Mouse (Mus musculus) ES-E14 (cell line): ENCODE results near the gene Shcbp1l. TPM values are rescaled to one million over a fixed set of nuclear protein-coding genes. Genes with fewer than 3 reads are reported as not detected.

ENCODE experiments used
- DNase-seq: peaks from one replicate; pipeline ENCODE4 v3.0.0-alpha.2; 2013; ENCODE audit warnings: low read depth, low spot score
- H3K27ac ChIP-seq: 2 replicates; pipeline ENCODE4 v1.5.1; 2012; ENCODE audit warnings: low read depth, mild to moderate bottlenecking, low read length, moderate library complexity, mixed read lengths; ENCODE audit not compliant: poor library complexity, insufficient read depth, severe bottlenecking
- H3K36me3 ChIP-seq: 2 replicates; pipeline ENCODE4 v1.6.1; 2012; ENCODE audit warnings: mild to moderate bottlenecking, low read length, moderate library complexity, mixed read lengths; ENCODE audit not compliant: control insufficient read depth, poor library complexity, insufficient read depth, severe bottlenecking
- H3K4me1 ChIP-seq, 2 experiments: fragments of 150-350 bp in 1 of 2; sonication (generic) in 1 of 2; 2 replicates each; pipeline ENCODE4 v1.6.1; 2012; ENCODE audit warnings: low read length in 2 of 2, mild to moderate bottlenecking in 1 of 2, mixed read lengths in 1 of 2; ENCODE audit not compliant: control insufficient read depth in 2 of 2, insufficient read depth in 2 of 2, poor library complexity in 1 of 2
- H3K4me3 ChIP-seq, 2 experiments: fragments of 150-350 bp in 1 of 2; sonication (generic) in 1 of 2; 2 replicates each; pipeline ENCODE4 v1.5.1; 2012; ENCODE audit warnings: low read length in 2 of 2, low read depth in 1 of 2, mild to moderate bottlenecking in 1 of 2, mixed read lengths in 1 of 2; ENCODE audit not compliant: insufficient read depth in 1 of 2, poor library complexity in 1 of 2, severe bottlenecking in 1 of 2
- H3K9ac ChIP-seq: 2 replicates; pipeline ENCODE4 v1.6.1; 2012; ENCODE audit warnings: low read depth, mild to moderate bottlenecking, low read length, mixed read lengths; ENCODE audit not compliant: poor library complexity, insufficient read depth, severe bottlenecking
- H3K9me3 ChIP-seq: fragments of 150-350 bp; sonication (generic); 2 replicates; pipeline ENCODE4 v1.6.1; 2012; ENCODE audit warnings: low read depth, mild to moderate bottlenecking, low read length; ENCODE audit not compliant: control insufficient read depth, insufficient read depth
- CHD2 ChIP-seq: IDR thresholded peaks from 2 replicates; pipeline ENCODE4 v1.6.1; 2014; ENCODE audit warnings: mild to moderate bottlenecking, low read depth, low read length, inconsistent platforms
- HCFC1 ChIP-seq: IDR thresholded peaks from 2 replicates; pipeline ENCODE4 v1.6.1; 2012; ENCODE audit warnings: low read length, inconsistent platforms, borderline replicate concordance; ENCODE audit not compliant: insufficient read depth
- MAFK ChIP-seq: IDR thresholded peaks from 2 replicates; pipeline ENCODE4 v1.6.1; 2014; ENCODE audit warnings: mild to moderate bottlenecking, low read depth, low read length, inconsistent platforms; ENCODE audit not compliant: insufficient read depth
- ZC3H11A ChIP-seq: IDR thresholded peaks from 2 replicates; pipeline ENCODE4 v1.6.1; 2012; ENCODE audit warnings: low read depth, mild to moderate bottlenecking, inconsistent platforms, low read length, borderline replicate concordance
- ZNF384 ChIP-seq: IDR thresholded peaks from 2 replicates; pipeline ENCODE4 v1.6.1; 2012; ENCODE audit warnings: low read depth, low read length, inconsistent platforms
- in situ Hi-C, 2 experiments: fragments of 600-800 bp; cut with MboI; formaldehyde crosslinking; loops; one replicate each; pipeline ENCODE4 v1.15.1; 2025; ENCODE audit warnings: low sequenced_read_pairs in 2 of 2, inconsistent platforms in 1 of 2; ENCODE audit not compliant: unreplicated experiment in 2 of 2
- total RNA-seq: library from RNA; depleted of rRNA; stranded (reverse); fragments of 300-350 nt; gene quantifications from 2 replicates; pipeline ENCODE4 v1.2.3, GENCODE M21; 2012

Gene Shcbp1l
- total RNA-seq, 1 experiment = 2.3 TPM

- no peak for TF ChIP-seq ZNF384
- TF ChIP-seq MAFK = no peak
- TF ChIP-seq CHD2 = no peak
- TF ChIP-seq ZC3H11A = no peak
- TF ChIP-seq HCFC1 = no peak
- DNase-seq = no peak
- peak overlapping the region; percentile 94; the same call in 1 of the 2 replicates for H3K27ac ChIP-seq
- no peak overlapping the region for H3K4me3 ChIP-seq
- H3K36me3 ChIP-seq = no peaks in the 10 kb centered on the region
- H3K4me1 ChIP-seq = peaks cover 12 to 21% of the 10 kb centered on the region in 2 experiments; a peak in 3 of 4 replicates
- H3K9me3 ChIP-seq = no peaks in the 10 kb centered on the region
- H3K9ac ChIP-seq = peak overlapping the region; percentile 4; the same call in 1 of the 2 replicates
- in situ Hi-C loops = no loop called here
Observed at GRCm38 (mm10) chr1:153491822-153492221, 66.9 kb downstream of the Shcbp1l start.

- peak; percentile 75 for DNase-seq
- H3K9ac ChIP-seq = no peak overlapping the region; the same call in 1 of the 2 replicates
- peak overlapping the region; percentile 94 for H3K27ac ChIP-seq
- H3K36me3 ChIP-seq = no peaks in the 10 kb centered on the region
- in situ Hi-C loops = no loop called here
- no peak for TF ChIP-seq MAFK
- peak; percentile 41; the same call in 1 of the 2 replicates for TF ChIP-seq CHD2
- no peaks in the 10 kb centered on the region for H3K9me3 ChIP-seq
- H3K4me1 ChIP-seq = peaks cover 12 to 20% of the 10 kb centered on the region in 2 experiments; a peak in 3 of 4 replicates
- peak overlapping the region; percentile 5 to 22; a peak in 3 of 4 replicates for H3K4me3 ChIP-seq
Observed at GRCm38 (mm10) chr1:153493338-153493737, 68.4 kb downstream of the Shcbp1l start.

GRCm38 (mm10) chr1:153493931-153494330 lies 69.0 kb downstream of the Shcbp1l start:
- Histone ChIP-seq H3K4me3 (peak overlapping the region; percentile 5 to 22; a peak in 2 of 4 replicates), H3K9me3 (no peaks in the 10 kb centered on the region), H3K9ac (no peak overlapping the region; the same call in 1 of the 2 replicates), H3K4me1 (peaks cover 12 to 18% of the 10 kb centered on the region in 2 experiments; a peak in 3 of 4 replicates), H3K27ac (peak overlapping the region; percentile 94; the same call in 1 of the 2 replicates), H3K36me3 (no peaks in the 10 kb centered on the region)
- DNase-seq = peak; percentile 47
- in situ Hi-C loops = no loop called here
- TF ChIP-seq MAFK = no peak
- no peak for TF ChIP-seq CHD2
- no peak for TF ChIP-seq ZNF384
- no peak for TF ChIP-seq HCFC1
- TF ChIP-seq ZC3H11A = no peak

GRCm38 (mm10) chr1:153496030-153496429 lies 71.1 kb downstream of the Shcbp1l start:
- Histone ChIP-seq H3K4me1 (peaks cover 12 to 16% of the 10 kb centered on the region in 2 experiments; a peak in 3 of 4 replicates), H3K9ac (no peak overlapping the region), H3K4me3 (no peak overlapping the region), H3K27ac (no peak overlapping the region), H3K9me3 (no peaks in the 10 kb centered on the region), H3K36me3 (no peaks in the 10 kb centered on the region)
- DNase-seq = no peak
- TF ChIP-seq ZNF384 (no peak), HCFC1 (no peak), CHD2 (no peak), ZC3H11A (no peak), MAFK (no peak)
- in situ Hi-C loops = no loop called here

- in situ Hi-C loops = no loop called here
- no peak for TF ChIP-seq ZC3H11A
- TF ChIP-seq ZNF384 = no peak
- TF ChIP-seq CHD2 = no peak
- no peak for TF ChIP-seq HCFC1
- TF ChIP-seq MAFK = no peak
- Histone ChIP-seq H3K4me3 (no peak overlapping the region), H3K27ac (no peak overlapping the region), H3K4me1 (peaks cover 4 to 7% of the 10 kb centered on the region in 2 experiments; a peak in 3 of 4 replicates), H3K9ac (no peak overlapping the region), H3K36me3 (no peaks in the 10 kb centered on the region), H3K9me3 (no peaks in the 10 kb centered on the region)
- DNase-seq = no peak
Observed at GRCm38 (mm10) chr1:153500030-153500429, 75.1 kb downstream of the Shcbp1l start.
